Mouse (Mus musculus): Measurements from ENCODE around the gene Ap3b1. TPM values are rescaled to one million over a fixed set of nuclear protein-coding genes. Genes with fewer than 3 reads are reported as not detected.

The Ap3b1 gene
- total and polyA plus RNA-seq, 3 experiments, result 16.6 to 27.5 (median 23.4) TPM

DNA sequence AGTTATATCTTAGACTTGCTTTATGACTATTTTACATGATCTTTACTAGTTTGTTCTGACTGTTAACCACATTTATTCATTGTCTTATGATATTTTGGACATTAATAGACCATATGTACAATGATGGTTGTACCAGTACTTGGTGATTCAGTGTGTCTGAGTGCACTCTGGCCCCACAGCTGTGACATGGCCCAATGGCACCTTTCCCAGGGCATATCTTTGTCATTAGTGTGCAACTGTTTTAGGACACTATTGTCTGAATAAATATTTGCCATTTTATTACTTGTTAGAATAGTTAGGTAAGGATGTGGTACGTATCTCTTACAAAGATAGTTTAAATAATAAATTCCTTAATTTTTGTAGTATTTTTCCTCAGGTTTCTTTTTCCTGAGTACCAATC lies 109.8 kb downstream of the Ap3b1 start:
- no peak for DNase-seq
- Histone ChIP-seq H3K27me3 (ENCODE audit: control insufficient read depth, insufficient read depth, low read length) (no peaks in the 10 kb centered on the region), H3K27ac (no peak overlapping the region), H3K4me1 (ENCODE audit: control insufficient read depth, insufficient read depth, low read length) (peaks cover 4% of the 10 kb centered on the region; the same call in 1 of the 2 replicates), H3K79me2 (replicated peaks; ENCODE audit: control insufficient read depth, insufficient read depth, low read length) (no peaks in the 10 kb centered on the region), H3K9ac (ENCODE audit: low read depth, low read length) (no peak overlapping the region), H3K4me3 (no peak overlapping the region), H3K36me3 (ENCODE audit: control insufficient read depth, insufficient read depth, low read length) (no peaks in the 10 kb centered on the region; the same call in 1 of the 2 replicates)
- TF ChIP-seq POLR2A (IDR thresholded peaks at IDR 0.05; ENCODE audit: insufficient read depth, low read depth, low read length) (no peak), CTCF (IDR thresholded peaks at IDR 0.05) (no peak), EP300 (IDR thresholded peaks at IDR 0.05; ENCODE audit: insufficient read depth, low read depth, low read length) (no peak)
- WGBS, result 93% methylated on average over 1 of the region's 1 CpGs
- intact Hi-C loops (cut with DNase I), result no loop called here

DNA sequence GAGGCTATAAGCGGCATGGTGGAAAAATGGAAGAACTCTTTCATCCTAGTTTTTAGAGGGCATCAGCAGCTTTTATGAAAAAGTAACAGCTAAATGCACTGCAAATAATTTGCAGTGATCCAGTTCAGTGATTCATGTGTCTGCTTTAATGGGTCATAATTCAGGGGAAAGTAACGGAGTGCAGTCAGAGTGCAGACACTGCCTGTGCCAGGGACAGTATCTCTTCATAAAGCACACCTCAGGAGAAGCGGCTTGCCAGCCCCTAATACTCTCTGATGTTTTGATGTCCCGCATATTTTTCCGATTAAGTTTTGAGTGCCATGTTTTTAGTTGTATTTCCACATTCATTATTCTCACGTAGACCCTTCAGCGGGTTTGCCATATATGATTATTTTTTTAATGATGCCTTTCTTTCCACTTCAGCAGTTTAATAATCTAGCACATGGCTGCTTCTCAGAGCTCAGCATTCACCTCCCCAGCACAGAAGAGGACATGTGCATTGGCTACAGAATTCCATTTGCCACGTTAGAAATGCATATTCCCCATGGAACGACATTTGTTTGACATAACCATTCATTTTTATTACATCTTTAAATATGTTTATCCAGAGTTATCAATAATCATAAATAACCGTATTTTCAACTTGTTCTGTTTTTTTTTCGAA lies 112.4 kb downstream of the Ap3b1 start:
- TF ChIP-seq CTCF (IDR thresholded peaks at IDR 0.05) (no peak), POLR2A (IDR thresholded peaks at IDR 0.05; ENCODE audit: insufficient read depth, low read depth, low read length) (no peak), EP300 (IDR thresholded peaks at IDR 0.05; ENCODE audit: insufficient read depth, low read depth, low read length) (no peak)
- H3K9ac ChIP-seq (ENCODE audit: low read depth, low read length), result no peak overlapping the region
- DNase-seq, result no peak
- peaks cover 4% of the 10 kb centered on the region; the same call in 1 of the 2 replicates for H3K4me1 ChIP-seq (ENCODE audit: control insufficient read depth, insufficient read depth, low read length)
- no peaks in the 10 kb centered on the region; the same call in 1 of the 2 replicates for H3K36me3 ChIP-seq (ENCODE audit: control insufficient read depth, insufficient read depth, low read length)
- no peaks in the 10 kb centered on the region for H3K27me3 ChIP-seq (ENCODE audit: control insufficient read depth, insufficient read depth, low read length)
- WGBS, result 95% methylated on average over 11 of the region's 11 CpGs
- intact Hi-C loops (cut with DNase I), result no loop called here
- H3K27ac ChIP-seq, result no peak overlapping the region
- H3K4me3 ChIP-seq, result no peak overlapping the region
- no peaks in the 10 kb centered on the region for H3K79me2 ChIP-seq (replicated peaks; ENCODE audit: control insufficient read depth, insufficient read depth, low read length)

DNA sequence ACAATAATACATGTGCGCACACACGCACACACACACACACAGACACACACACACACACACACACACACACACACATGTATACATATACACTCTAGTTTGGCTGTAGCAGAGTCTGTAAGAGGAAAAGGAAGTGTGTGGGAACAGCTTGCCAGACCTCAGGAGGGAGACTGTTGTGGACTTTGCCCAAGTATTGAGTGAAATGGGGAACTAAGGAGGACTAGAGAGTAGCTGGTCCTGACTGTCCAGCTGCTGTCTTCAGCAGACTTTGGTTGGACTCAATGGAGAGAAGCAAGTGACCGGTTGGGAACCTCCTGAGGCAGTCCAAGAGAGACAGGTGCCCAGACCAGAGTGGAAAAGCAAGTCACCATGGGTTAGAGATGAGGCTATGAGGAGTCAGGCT lies 117.4 kb downstream of the Ap3b1 start:
- Histone ChIP-seq H3K9ac (ENCODE audit: low read depth, low read length) (no peak overlapping the region), H3K4me3 (no peak overlapping the region), H3K27me3 (ENCODE audit: control insufficient read depth, insufficient read depth, low read length) (no peaks in the 10 kb centered on the region), H3K4me1 (ENCODE audit: control insufficient read depth, insufficient read depth, low read length) (no peaks in the 10 kb centered on the region), H3K27ac (no peak overlapping the region), H3K36me3 (ENCODE audit: control insufficient read depth, insufficient read depth, low read length) (no peaks in the 10 kb centered on the region), H3K79me2 (replicated peaks; ENCODE audit: control insufficient read depth, insufficient read depth, low read length) (no peaks in the 10 kb centered on the region)
- DNase-seq, result no peak
- WGBS, result 99% methylated on average over 3 of the region's 3 CpGs
- no peak for TF ChIP-seq CTCF (IDR thresholded peaks at IDR 0.05)
- no peak for TF ChIP-seq EP300 (IDR thresholded peaks at IDR 0.05; ENCODE audit: insufficient read depth, low read depth, low read length)
- no peak for TF ChIP-seq POLR2A (IDR thresholded peaks at IDR 0.05; ENCODE audit: insufficient read depth, low read depth, low read length)
- intact Hi-C loops (cut with DNase I), result no loop called here

DNA sequence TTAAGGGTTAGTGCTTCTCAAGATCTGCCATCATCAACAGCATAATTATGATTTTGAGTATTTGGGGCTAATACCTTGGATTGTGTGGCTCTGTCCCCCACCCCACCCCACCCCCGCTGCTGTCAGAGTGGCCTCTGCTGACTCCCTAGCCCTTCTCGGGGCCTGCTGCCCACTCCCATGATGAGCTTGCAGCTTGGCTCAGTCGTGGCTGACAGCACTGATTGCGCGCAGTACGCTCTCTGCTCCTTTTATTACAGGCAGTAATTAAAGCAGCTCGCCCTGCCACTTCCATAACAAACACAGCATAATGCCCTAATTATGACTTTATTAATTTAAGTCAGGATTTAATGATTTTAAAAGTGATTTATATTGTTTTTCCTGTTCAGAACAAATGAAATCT lies 121.5 kb downstream of the Ap3b1 start:
- Histone ChIP-seq H3K36me3 (ENCODE audit: control insufficient read depth, insufficient read depth, low read length) (no peaks in the 10 kb centered on the region; the same call in 1 of the 2 replicates), H3K9ac (ENCODE audit: low read depth, low read length) (no peak overlapping the region), H3K4me3 (no peak overlapping the region), H3K4me1 (ENCODE audit: control insufficient read depth, insufficient read depth, low read length) (no peaks in the 10 kb centered on the region), H3K27me3 (ENCODE audit: control insufficient read depth, insufficient read depth, low read length) (no peaks in the 10 kb centered on the region), H3K27ac (no peak overlapping the region), H3K79me2 (replicated peaks; ENCODE audit: control insufficient read depth, insufficient read depth, low read length) (no peaks in the 10 kb centered on the region)
- intact Hi-C loops (cut with DNase I), result no loop called here
- WGBS, result 87% methylated on average over 7 of the region's 7 CpGs
- DNase-seq, result no peak
- TF ChIP-seq POLR2A (IDR thresholded peaks at IDR 0.05; ENCODE audit: insufficient read depth, low read depth, low read length), result no peak
- no peak for TF ChIP-seq EP300 (IDR thresholded peaks at IDR 0.05; ENCODE audit: insufficient read depth, low read depth, low read length)
- TF ChIP-seq CTCF (IDR thresholded peaks at IDR 0.05), result no peak

DNA sequence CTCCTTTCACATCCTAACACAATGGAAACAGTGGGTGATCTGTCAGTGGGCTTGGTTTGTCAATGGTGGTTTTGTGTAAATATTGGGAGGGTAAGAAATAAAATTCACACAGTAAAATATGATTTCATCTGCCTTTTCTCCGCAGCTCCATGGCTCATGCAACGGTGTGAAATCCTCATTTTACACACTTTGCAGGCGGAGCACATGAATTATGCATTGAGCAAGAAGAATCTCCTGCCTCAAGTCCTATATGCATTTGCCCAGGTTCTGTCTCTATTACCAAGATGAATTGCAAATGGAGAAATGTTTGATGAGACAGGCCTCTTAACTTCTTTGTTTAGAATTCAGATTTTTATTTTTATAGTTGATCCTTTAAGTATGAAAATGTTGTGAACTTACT lies 131.9 kb downstream of the Ap3b1 start:
- WGBS, result 92% methylated on average over 3 of the region's 3 CpGs
- intact Hi-C loops (cut with DNase I), result no loop called here
- H3K4me3 ChIP-seq, result no peak overlapping the region
- no peaks in the 10 kb centered on the region for H3K4me1 ChIP-seq (ENCODE audit: control insufficient read depth, insufficient read depth, low read length)
- H3K9ac ChIP-seq (ENCODE audit: low read depth, low read length), result no peak overlapping the region
- no peaks in the 10 kb centered on the region for H3K27me3 ChIP-seq (ENCODE audit: control insufficient read depth, insufficient read depth, low read length)
- H3K79me2 ChIP-seq (replicated peaks; ENCODE audit: control insufficient read depth, insufficient read depth, low read length), result no peaks in the 10 kb centered on the region
- TF ChIP-seq CTCF (IDR thresholded peaks at IDR 0.05) (no peak), POLR2A (IDR thresholded peaks at IDR 0.05; ENCODE audit: insufficient read depth, low read depth, low read length) (no peak), EP300 (IDR thresholded peaks at IDR 0.05; ENCODE audit: insufficient read depth, low read depth, low read length) (no peak)
- no peak for DNase-seq
- no peak overlapping the region for H3K27ac ChIP-seq
- H3K36me3 ChIP-seq (ENCODE audit: control insufficient read depth, insufficient read depth, low read length), result peaks cover 2% of the 10 kb centered on the region; the same call in 1 of the 2 replicates

DNA sequence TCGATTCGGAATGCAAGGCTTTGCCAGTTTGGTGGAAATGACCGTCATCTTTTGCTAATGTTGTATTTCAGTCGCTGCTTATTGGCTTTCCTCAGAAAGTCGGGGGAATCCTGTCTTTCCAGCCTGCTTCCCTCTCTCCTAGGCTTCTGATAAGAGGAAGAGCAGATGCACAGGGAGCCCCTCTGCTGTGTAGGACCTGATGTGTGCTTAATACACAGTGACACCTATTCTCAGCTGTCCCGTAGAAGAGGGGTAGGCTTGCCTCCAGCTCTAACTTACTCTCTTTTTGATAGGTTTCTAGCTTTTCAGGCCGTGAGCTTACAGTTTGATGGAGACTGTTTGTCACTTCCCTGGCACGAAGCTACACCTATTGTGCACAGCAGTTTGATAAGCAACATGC lies 132.4 kb downstream of the Ap3b1 start:
- no peak for DNase-seq
- no peak overlapping the region for H3K27ac ChIP-seq
- no peaks in the 10 kb centered on the region for H3K4me1 ChIP-seq (ENCODE audit: control insufficient read depth, insufficient read depth, low read length)
- intact Hi-C loops (cut with DNase I), result no loop called here
- no peaks in the 10 kb centered on the region for H3K27me3 ChIP-seq (ENCODE audit: control insufficient read depth, insufficient read depth, low read length)
- no peaks in the 10 kb centered on the region for H3K79me2 ChIP-seq (replicated peaks; ENCODE audit: control insufficient read depth, insufficient read depth, low read length)
- H3K36me3 ChIP-seq (ENCODE audit: control insufficient read depth, insufficient read depth, low read length), result peaks cover 2% of the 10 kb centered on the region; the same call in 1 of the 2 replicates
- TF ChIP-seq CTCF (IDR thresholded peaks at IDR 0.05), result no peak
- TF ChIP-seq POLR2A (IDR thresholded peaks at IDR 0.05; ENCODE audit: insufficient read depth, low read depth, low read length), result no peak
- no peak for TF ChIP-seq EP300 (IDR thresholded peaks at IDR 0.05; ENCODE audit: insufficient read depth, low read depth, low read length)
- no peak overlapping the region for H3K9ac ChIP-seq (ENCODE audit: low read depth, low read length)
- 86% methylated on average over 8 of the region's 8 CpGs for WGBS
- no peak overlapping the region for H3K4me3 ChIP-seq

Measured in heart, adult 2 months (tissue).